Mouse (Mus musculus) ES-E14 (cell line): ENCODE measurements around the gene Mov10.

ENCODE experiments used
- CHD2 ChIP-seq: IDR thresholded peaks from 2 replicates; pipeline ENCODE4 v1.6.1; 2014; ENCODE audit warnings: mild to moderate bottlenecking, low read depth, low read length, inconsistent platforms
- HCFC1 ChIP-seq: IDR thresholded peaks from 2 replicates; pipeline ENCODE4 v1.6.1; 2012; ENCODE audit warnings: low read length, inconsistent platforms, borderline replicate concordance; ENCODE audit not compliant: insufficient read depth
- MAFK ChIP-seq: IDR thresholded peaks from 2 replicates; pipeline ENCODE4 v1.6.1; 2014; ENCODE audit warnings: mild to moderate bottlenecking, low read depth, low read length, inconsistent platforms; ENCODE audit not compliant: insufficient read depth
- ZC3H11A ChIP-seq: IDR thresholded peaks from 2 replicates; pipeline ENCODE4 v1.6.1; 2012; ENCODE audit warnings: low read depth, mild to moderate bottlenecking, inconsistent platforms, low read length, borderline replicate concordance
- ZNF384 ChIP-seq: IDR thresholded peaks from 2 replicates; pipeline ENCODE4 v1.6.1; 2012; ENCODE audit warnings: low read depth, low read length, inconsistent platforms

GRCm38 (mm10) chr3:104812254-104812653 lies 6.1 kb downstream of the Mov10 start:
- no peak for TF ChIP-seq ZC3H11A
- TF ChIP-seq MAFK: no peak
- no peak for TF ChIP-seq CHD2
- TF ChIP-seq HCFC1: no peak
- TF ChIP-seq ZNF384: no peak
